Mouse (Mus musculus) CD4-positive, CD25-positive, alpha-beta regulatory T cell, adult 2 months (primary cell): ENCODE measurements around the gene Sgip1.
A peak's percentile ranks its signal among the peaks of the same experiment; 100 is the strongest.

ENCODE experiments used
- DNase-seq: peaks from one replicate; pipeline ENCODE4 v3.0.0-alpha.2; 2012; ENCODE audit warnings: low read depth, low spot score

Sgip1 gene

GRCm38 (mm10) chr4:102976290-102977275 lies 235.5 kb downstream of the Sgip1 start:
- DNase-seq = no peak

GRCm38 (mm10) chr4:102977778-102978321 lies 236.8 kb downstream of the Sgip1 start:
- DNase-seq = peak; percentile 22

GRCm38 (mm10) chr4:102978440-102978839 lies 237.3 kb downstream of the Sgip1 start, which contains the start of gene Tctex1d1:
Gene Tctex1d1 (plus strand): TSS chr4:102978606.
- DNase-seq = peak; percentile 33

- peak; percentile 34 for DNase-seq
Measured at GRCm38 (mm10) chr4:102979385-102979784, 238.3 kb downstream of the Sgip1 start.

- DNase-seq = no peak
Measured at GRCm38 (mm10) chr4:102981709-102982108, 240.6 kb downstream of the Sgip1 start.

GRCm38 (mm10) chr4:102986173-102986572 lies 245.1 kb downstream of the Sgip1 start:
- peak; percentile 47 for DNase-seq

GRCm38 (mm10) chr4:102986917-102987316 lies 245.8 kb downstream of the Sgip1 start:
- peak; percentile 83 for DNase-seq

- DNase-seq = no peak
Measured at GRCm38 (mm10) chr4:102987325-102987724, 246.2 kb downstream of the Sgip1 start.

GRCm38 (mm10) chr4:102987756-102988155 lies 246.7 kb downstream of the Sgip1 start:
- no peak for DNase-seq

- no peak for DNase-seq
Measured at GRCm38 (mm10) chr4:102988526-102988925, 247.4 kb downstream of the Sgip1 start.

- peak; percentile 57 for DNase-seq
Measured at GRCm38 (mm10) chr4:102989391-102989790, 248.3 kb downstream of the Sgip1 start.

- DNase-seq = peak; percentile 26
Measured at GRCm38 (mm10) chr4:102990016-102990415, 248.9 kb downstream of the Sgip1 start.

- DNase-seq = peak; percentile 61
Measured at GRCm38 (mm10) chr4:102990595-102991340, 249.7 kb downstream of the Sgip1 start.

GRCm38 (mm10) chr4:102991685-102992084 lies 250.6 kb downstream of the Sgip1 start:
- no peak for DNase-seq

GRCm38 (mm10) chr4:103004681-103005080 lies 263.6 kb downstream of the Sgip1 start:
- no peak for DNase-seq

GRCm38 (mm10) chr4:103005190-103005945 lies 264.3 kb downstream of the Sgip1 start:
- no peak for DNase-seq

- DNase-seq = no peak
Measured at GRCm38 (mm10) chr4:103006266-103006665, 265.2 kb downstream of the Sgip1 start.

GRCm38 (mm10) chr4:103006943-103007418 lies 265.9 kb downstream of the Sgip1 start:
- peak; percentile 82 for DNase-seq

- no peak for DNase-seq
Measured at GRCm38 (mm10) chr4:103010734-103011133, 269.6 kb downstream of the Sgip1 start.

GRCm38 (mm10) chr4:103011823-103012222 lies 270.7 kb downstream of the Sgip1 start:
- DNase-seq = no peak

GRCm38 (mm10) chr4:103013490-103013889 lies 272.4 kb downstream of the Sgip1 start:
- no peak for DNase-seq
